Mouse (Mus musculus): ENCODE data around the gene Kif6.

Kif6 gene

GRCm38 (mm10) chr17:49614577-49615235 is at the start of gene Kif6:
Gene Kif6 (plus strand): TSS chr17:49615136.
- peak; percentile 86 for DNase-seq (ENCODE audit: extremely low spot score, low spot score)

DNA sequence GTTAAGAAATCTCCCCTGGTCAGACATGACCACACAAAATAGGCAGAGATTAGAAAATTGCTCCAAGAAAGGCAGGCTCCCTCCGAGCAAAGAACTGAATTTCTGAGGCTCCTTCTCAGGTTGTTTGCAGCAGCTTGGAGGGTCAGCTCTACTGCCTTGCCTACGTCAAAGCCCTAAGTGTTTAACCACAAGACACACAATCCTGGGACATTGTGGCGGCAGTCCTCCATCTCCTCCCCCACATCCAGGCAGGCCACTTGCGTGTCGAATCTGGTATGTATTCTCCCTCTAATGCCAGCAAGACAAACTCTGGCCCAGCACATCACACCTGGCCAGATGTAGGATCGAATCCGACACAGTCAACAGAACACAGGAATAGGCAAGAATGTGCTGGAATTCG is 46.2 kb upstream of the Kif6 start:
- DNase-seq (ENCODE audit: extremely low spot score, low spot score), result no peak

DNA sequence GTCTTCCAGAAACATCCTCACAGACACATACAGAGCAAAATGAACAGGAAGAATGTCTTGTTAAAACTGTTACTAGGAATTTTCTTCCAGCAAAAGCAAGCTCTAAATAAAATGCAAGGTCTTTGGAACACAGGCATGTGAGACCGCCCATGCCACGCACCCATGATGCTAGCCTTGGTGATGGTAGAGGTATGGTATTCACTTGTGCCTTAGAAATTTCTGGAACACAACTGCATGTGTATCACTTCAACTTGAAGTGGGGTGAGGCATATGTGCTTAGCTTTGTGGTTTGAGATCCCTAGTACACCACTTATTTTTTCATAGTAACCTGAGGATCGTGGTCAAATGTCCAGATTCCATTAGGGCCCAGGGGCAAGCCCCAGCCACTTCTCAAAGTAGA is 37.6 kb upstream of the Kif6 start:
- no peak for DNase-seq (ENCODE audit: extremely low spot score, low spot score)

DNA sequence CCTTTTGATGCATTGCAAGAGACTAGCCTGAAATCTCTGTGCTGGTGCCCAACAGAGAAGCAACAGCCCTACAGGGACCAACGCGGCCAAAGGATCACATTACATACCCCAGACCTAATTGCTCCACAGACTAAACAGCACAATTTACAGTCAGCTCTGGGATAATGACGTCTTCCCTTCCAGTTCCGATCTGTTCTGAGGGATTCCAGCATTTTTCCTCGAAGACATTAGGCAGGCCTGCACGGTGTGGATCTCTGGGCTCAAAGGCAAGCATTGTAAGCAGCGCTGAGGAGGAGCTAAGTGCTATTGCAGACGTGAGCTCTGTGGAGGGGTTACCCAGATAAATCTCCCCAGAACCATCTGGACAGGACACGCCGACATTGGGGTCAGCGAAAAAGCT is 32.5 kb upstream of the Kif6 start:
- peak; percentile 53 for DNase-seq (ENCODE audit: extremely low spot score, low spot score)

- no peak for DNase-seq (ENCODE audit: extremely low spot score, low spot score)
Observed at GRCm38 (mm10) chr17:49590051-49590450, 24.9 kb upstream of the Kif6 start.

- DNase-seq (ENCODE audit: extremely low spot score, low spot score), result no peak
Observed at GRCm38 (mm10) chr17:49605397-49605796, 9.5 kb upstream of the Kif6 start.

- no peak for DNase-seq (ENCODE audit: extremely low spot score, low spot score)
Observed at GRCm38 (mm10) chr17:49607351-49608027, 7.4 kb upstream of the Kif6 start.

DNA sequence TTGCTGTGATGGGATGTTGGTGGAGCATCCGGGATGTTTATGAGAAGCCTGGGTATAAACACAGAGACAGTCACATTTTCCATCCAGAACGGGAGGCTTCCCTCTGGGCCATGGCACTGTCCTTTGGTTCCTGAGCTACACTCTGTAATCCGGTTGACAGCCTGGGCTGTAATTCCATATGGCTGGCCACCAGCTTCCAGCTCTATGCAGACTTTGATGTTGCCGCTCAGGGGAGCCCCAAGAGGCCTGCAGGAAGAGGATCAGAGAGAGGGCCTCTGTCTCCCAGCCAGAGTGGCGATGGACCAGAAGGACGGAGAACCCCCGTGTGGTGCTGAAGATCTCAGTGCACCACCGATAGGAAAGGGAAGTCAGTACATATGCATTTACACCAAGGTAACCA is 4.6 kb upstream of the Kif6 start:
- DNase-seq (ENCODE audit: extremely low spot score, low spot score), result no peak

DNA sequence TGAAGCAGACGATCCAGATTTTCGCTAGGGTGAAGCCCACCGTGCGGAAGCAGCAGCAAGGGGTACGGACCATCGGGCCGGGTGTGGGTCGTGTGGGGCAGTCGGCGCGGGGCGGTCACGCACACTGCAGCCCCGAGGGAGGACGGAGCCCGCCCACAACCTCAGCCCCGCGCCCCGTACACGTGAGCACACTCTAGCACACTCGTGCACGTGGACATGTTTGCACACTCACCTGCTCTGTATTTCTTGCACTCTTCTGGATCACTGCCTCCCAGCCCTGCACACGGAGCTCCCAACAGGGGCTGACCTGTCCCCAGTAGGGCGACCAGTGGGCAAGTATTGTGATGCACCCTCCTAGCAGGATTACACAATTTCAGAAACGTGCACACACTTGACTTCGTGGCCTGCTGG is 310 bp downstream of the Kif6 start:
- no peak for DNase-seq (ENCODE audit: extremely low spot score, low spot score)

- DNase-seq (ENCODE audit: extremely low spot score, low spot score), result no peak
Observed at GRCm38 (mm10) chr17:49624572-49624971, 9.6 kb downstream of the Kif6 start.

DNA sequence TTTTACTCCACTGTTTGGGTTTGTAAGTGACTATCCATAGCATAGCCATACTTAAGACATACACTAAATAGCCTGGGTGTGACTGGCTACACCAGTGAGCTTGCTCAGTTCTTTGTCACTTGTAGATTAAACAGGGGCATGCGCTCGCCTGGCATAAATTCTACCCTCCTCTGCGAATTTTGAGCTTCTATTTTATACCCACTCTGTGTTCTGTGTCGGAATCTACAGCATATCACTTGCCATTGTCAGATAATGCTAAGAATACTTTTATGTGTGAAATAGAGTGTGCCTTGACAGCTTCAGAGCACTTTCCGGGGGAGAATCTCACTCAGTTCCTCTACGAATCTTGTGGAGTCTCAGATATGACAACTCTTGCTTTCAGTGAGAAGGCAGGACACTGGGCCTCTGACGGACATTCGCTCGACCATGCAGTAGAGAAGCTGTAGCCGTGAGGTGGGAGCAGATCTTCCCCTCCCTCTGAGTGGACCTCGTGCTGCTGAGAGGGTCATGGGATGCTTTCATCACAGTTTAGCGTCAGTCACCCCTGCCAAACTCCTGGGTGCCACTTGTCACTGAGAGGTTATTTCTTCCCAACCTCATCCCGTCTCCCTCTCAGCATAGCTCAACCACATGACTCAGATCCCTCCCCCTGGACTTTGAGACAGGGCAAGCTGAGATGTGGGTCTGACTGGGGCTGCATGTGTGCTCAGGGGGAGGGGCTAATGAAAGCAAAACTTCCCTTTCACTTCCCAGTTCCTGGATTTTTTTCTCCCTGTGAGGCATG is 12.3 kb downstream of the Kif6 start:
- no peak for DNase-seq (ENCODE audit: extremely low spot score, low spot score)

DNA sequence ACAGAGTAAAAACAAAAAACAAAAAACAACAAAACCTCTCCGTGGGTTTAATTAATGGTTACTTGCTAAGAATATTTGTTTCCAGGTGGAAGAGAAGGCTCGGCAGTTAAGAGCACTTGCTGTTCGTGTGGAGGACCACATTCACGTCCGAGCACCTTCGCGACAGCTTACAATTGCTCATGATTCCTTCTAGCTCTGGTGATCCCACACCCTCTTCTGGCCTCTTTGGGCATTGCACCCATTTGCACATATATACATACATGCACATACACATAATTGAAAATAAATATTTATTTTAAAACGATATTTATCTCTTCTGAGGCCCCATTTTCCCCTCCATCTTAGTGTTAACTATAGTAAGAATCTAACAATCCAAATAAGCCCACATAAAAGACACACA is 13.9 kb downstream of the Kif6 start:
- DNase-seq (ENCODE audit: extremely low spot score, low spot score), result no peak

DNA sequence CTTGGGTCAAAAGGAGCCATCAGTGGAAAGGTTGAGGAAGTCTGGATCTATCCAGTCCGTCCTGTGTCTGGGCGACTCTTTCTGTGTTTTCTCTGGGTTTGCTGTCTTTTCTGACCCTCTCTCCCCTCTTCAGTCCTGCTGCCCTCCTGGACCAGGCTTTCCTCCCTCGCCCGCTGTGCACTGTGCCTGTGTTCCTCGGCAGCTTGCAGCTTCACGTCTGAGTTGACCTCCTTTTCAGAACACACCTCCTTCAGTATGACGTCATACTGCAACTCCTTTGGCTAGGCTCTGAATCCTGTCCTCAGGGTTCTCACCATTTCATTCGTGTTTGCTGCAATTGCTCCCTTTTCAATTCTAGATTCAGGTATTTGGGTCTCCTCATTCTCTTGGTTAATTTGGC is 18.1 kb downstream of the Kif6 start:
- DNase-seq (ENCODE audit: extremely low spot score, low spot score), result no peak

- no peak for DNase-seq (ENCODE audit: extremely low spot score, low spot score)
Observed at GRCm38 (mm10) chr17:49641903-49642302, 27.0 kb downstream of the Kif6 start.

GRCm38 (mm10) chr17:49642336-49642735 is 27.4 kb downstream of the Kif6 start:
- DNase-seq (ENCODE audit: extremely low spot score, low spot score), result no peak

GRCm38 (mm10) chr17:49642889-49643490 is 28.1 kb downstream of the Kif6 start:
- no peak for DNase-seq (ENCODE audit: extremely low spot score, low spot score)

- no peak for DNase-seq (ENCODE audit: extremely low spot score, low spot score)
Observed at GRCm38 (mm10) chr17:49646267-49646666, 31.3 kb downstream of the Kif6 start.

GRCm38 (mm10) chr17:49648970-49649369 is 34.0 kb downstream of the Kif6 start:
- DNase-seq (ENCODE audit: extremely low spot score, low spot score), result no peak

GRCm38 (mm10) chr17:49649394-49649793 is 34.5 kb downstream of the Kif6 start:
- DNase-seq (ENCODE audit: extremely low spot score, low spot score), result no peak

DNA sequence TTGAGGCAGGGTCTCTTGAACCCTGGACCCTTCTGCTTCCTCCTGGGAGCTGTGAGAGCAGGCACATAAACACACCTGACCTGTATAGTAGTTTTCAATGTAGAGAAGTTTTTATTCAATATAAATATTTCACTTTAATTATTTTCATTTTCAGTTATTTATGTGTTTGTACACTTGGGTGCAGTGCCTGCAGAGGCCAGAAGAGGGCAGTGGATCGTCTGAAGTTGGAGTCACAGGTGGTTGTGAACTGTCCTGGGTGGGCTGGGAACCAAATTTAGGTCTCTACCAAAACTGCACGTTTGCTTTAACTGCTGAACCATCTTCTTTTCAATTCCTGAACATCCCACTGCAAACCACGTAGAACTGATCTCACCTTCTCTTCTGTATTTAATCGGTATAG is 35.4 kb downstream of the Kif6 start:
- DNase-seq (ENCODE audit: extremely low spot score, low spot score), result no peak

GRCm38 (mm10) chr17:49652357-49652756 is 37.4 kb downstream of the Kif6 start:
- DNase-seq (ENCODE audit: extremely low spot score, low spot score), result no peak

- no peak for DNase-seq (ENCODE audit: extremely low spot score, low spot score)
Observed at GRCm38 (mm10) chr17:49652800-49653199, 37.9 kb downstream of the Kif6 start.
